Mouse (Mus musculus) testis, adult 2 months (tissue): ENCODE data around the gene Ppy.

Experiments
- CTCF ChIP-seq: fragments of 200-500 bp; IDR thresholded peaks from 2 replicates; pipeline ENCODE4 v1.5.1; 2012; ENCODE audit warnings: low read depth, mild to moderate bottlenecking, inconsistent platforms, low read length, moderate library complexity; ENCODE audit not compliant: control insufficient read depth, insufficient read depth, insufficient replicate concordance
- POLR2A ChIP-seq: fragments of 200-500 bp; IDR thresholded peaks from 2 replicates; pipeline ENCODE4 v1.6.1; 2012; ENCODE audit warnings: low read depth, mild to moderate bottlenecking, inconsistent platforms, low read length, moderate library complexity; ENCODE audit not compliant: control insufficient read depth

GRCm38 (mm10) chr11:102111576-102111975, 10.5 kb upstream of the Ppy start:
- TF ChIP-seq CTCF (no peak), POLR2A (no peak)
